Mouse (Mus musculus) CD4-positive, CD25-positive, alpha-beta regulatory T cell, adult 4 months (primary cell): ENCODE measurements around the gene 4930432K21Rik. TPM values are rescaled to one million over a fixed set of nuclear protein-coding genes. Genes with fewer than 3 reads are reported as not detected.
A peak's percentile ranks its signal among the peaks of the same experiment; 100 is the strongest.

Experiments used
- ATAC-seq: one replicate; pipeline ENCODE4 v1.8.0; 2017
- polyA plus RNA-seq, 2 experiments: library from polyadenylated mRNA; unstranded; fragments of 100-300 nt; shearing (Covaris generic); gene quantifications; one replicate each; pipeline ENCODE4 v1.2.1; 2017

4930432K21Rik gene
- polyA plus RNA-seq, 2 experiments from 2014 or later, result 1.1 to 3.2 TPM

DNA sequence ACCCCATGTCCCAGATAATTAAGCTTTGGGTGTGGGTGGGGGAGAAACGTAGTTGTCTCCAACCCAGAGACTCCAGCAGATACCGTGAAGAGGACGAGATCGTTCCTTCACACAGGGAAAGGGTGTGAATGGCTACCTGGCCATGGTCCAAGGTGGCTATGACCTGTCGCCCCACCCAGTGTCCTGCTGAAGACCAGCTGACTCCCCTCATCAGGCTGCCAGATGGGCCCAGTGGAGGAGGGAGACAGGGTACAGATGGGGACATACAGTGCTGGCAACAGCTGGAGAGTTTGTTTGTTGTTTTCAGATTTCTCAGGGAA lies 666 bp downstream of the 4930432K21Rik start:
- ATAC-seq, result no peak

DNA sequence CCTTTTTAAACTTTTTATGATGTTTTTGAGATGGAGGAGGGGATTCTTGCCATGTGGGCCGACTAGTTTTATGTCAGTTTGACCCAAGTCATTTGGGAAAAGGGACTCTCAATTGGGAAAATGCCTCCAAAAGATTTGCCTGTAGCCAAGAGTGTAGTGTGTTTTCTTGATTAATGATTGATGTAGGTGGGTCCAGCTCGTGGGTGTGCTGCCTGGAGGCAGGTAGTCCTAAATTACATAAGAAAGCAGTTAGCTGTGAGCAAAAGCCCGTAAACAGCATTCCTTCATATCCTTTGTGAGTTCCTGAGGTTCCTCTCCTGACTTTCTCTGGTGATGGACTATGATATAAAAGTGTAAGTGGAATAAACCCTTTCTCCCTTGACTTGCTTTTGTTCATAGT lies 1.4 kb downstream of the 4930432K21Rik start:
- ATAC-seq, result no peak

DNA sequence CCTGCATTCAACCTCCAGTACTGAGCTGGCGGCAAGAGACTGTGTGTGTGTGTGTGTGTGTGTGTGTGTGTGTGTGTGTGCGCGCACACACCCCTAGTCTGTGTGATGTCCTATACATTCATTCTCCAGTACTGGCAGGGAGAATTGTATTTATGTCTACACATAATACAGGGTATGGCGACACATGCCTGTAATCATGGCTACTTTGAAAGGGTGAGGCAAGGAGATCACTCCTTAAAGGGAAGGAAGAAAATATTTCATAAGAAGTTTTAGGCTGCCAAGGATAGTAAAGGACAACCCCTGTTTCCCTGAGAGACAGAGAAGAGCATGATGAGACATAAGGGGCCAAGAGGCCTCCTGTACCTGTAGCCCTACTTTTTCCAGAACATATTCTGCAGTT lies 9.8 kb downstream of the 4930432K21Rik start:
- no peak for ATAC-seq

DNA sequence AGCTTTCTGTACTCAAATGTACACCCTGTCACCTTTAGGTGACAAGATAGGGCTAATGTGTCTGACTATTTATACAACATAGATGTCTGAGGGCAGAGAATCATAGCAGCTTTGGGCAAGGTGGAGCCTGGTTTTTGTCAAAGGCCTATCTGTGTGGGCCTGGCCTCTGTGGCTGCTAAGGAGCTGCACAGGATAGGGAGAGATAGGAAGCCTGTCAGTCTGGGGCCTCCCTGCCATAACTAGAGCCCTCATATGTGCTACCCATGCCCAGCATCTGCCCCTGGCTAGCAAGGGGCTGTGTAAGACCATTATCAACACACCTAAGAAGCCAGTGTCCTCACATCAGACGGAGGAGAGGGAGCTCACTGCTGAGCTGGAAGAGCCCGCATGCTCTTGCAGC lies 19.9 kb downstream of the 4930432K21Rik start:
- no peak for ATAC-seq

DNA sequence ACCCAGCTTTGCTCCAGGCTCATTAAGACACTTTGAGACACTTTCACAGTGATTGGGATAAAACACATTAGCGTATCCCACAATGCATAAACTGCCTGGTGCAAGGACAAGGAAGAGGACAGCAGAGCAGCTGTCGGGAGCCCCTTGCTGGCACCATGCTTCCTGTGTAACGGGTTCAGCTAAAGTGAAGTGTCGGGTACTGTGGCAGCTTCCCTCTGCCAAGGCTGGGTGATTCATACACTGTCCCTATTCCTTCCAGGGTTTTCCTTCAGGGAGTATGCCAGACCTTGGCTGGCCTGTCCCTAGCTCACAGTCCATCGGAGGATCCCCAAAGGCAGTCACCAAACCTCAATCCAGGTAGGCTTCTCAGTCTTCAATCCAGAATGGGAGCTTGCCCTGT lies 22.3 kb downstream of the 4930432K21Rik start:
- ATAC-seq, result no peak

DNA sequence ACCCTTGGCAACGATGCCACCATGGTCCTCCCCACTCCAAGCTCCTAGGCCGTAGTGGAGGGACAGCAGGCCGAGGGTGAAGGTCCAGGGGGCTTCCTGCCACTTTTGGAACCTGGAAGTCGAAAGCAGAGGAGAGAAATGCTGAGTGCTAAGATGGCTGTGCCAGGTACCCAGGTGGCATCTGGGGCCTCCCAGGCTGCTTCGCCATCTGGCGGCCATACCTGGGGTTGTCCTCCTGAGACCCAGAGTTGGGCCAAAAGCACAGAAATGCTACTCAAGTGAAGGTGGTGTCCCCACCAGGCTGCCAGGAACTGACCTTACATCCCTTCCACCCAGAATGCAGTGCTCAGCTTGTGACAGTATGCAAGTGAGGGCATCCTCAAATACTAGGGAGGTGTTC lies 26.0 kb downstream of the 4930432K21Rik start:
- peak; percentile 82 for ATAC-seq

DNA sequence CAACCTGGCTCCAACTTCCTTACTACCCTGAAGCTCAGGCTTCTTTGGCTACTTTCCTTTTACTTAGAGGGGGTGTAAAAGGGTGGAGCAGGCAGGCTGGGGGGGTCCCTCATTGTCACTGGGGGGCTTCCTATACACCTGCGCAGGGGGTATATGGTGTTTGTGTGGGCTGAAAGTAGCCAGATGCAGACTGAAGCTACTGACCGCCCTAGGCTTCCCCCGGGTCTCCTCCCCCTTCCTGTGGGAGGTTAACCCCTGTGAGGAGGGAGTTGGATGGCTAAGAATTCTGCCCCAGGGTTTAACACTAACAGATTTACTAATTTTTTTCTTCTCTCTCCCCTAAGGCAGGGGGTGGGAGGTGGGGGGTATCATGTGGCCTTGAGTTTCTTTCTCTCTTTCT lies 28.7 kb downstream of the 4930432K21Rik start:
- no peak for ATAC-seq

DNA sequence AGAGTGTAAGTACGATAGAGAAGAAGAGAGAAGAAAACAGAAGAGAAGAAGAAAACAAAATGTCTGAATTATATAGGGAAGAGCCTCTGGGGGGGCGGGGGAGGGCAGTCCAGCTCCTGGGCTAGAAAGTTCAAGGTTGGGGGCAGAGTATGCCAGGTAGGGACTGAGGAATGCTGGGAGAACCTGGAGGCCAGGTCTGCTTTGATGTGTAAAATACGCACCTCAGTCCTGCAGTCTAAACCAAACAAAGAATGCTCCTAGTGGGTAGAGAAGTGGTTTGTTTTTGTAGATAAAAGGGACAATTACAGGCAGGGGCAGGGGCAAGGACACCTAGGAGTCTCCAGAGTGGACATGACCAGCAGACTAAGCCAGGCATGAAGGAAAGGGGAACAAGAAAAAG lies 29.6 kb downstream of the 4930432K21Rik start:
- no peak for ATAC-seq

DNA sequence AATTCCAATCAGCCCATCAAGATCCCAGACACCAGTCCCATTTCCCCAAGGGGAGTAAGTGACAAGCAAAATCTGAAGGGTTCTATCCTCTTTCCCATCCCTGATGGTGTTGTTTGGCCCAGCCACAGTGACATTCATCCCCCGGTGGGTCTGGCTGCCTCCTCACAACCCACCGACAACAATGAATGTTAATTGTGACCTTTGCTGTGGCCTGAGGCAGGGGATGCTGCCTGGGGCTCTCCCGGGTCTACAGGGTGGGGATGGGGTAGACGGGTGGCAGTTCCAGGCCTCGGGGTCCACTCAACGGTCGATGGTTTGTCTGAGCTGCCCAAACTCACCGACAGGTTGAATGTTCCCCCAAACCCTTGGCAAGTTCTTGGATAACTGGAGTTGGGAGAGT lies 30.8 kb downstream of the 4930432K21Rik start:
- ATAC-seq, result no peak

DNA sequence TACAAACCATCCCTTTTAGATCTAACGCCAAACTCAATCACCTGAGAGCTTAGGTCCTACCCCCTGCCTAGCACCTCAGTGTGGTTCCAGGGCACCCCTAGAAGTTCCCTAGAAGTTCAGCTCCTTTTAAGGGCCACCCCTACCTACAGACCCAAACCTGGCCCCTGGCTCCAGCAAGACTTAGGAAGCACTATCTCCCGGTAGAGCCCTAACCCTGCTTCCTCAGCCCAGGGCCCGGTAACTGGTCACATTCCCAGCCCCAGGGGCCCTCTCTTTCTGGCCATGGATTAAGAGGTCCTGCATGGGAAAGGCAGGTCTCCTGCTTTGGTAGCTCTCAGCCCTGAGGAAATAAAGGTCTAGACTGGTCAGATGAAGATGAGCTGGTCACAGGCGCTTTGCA lies 32.1 kb downstream of the 4930432K21Rik start:
- no peak for ATAC-seq

DNA sequence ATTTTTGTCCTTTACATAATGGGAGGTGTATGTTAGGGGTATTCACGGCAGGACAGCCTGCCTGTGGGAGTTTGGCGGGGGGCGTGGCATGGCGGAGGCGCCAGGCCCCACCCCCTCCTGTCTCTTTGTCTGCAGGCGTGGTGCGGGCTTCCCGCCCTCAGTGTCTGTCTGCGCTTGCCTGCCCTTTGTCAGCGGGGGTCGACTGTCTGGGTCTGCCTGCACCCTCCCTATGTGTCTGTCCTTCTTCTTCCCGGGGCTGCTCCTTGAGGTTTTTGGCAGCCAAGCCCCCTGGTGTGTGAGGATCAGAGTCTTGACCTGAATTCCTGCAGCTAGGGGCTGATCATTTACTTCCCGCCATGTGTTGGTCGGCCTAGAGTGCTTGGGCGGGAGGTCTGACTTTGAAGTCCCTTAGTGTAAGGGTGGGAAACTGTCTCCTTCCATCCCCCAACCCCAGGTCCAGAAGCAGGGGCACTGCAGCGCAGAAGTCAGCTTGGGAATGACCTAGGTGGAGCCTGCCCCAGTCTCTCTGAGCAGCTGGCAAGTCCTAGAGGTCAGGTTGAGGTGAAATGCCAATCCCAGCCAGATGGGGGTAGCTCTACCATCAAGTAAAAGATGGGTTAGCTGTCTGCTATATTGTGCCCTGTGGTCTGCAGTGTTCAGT lies 32.8 kb downstream of the 4930432K21Rik start:
- peak; percentile 43 for ATAC-seq

DNA sequence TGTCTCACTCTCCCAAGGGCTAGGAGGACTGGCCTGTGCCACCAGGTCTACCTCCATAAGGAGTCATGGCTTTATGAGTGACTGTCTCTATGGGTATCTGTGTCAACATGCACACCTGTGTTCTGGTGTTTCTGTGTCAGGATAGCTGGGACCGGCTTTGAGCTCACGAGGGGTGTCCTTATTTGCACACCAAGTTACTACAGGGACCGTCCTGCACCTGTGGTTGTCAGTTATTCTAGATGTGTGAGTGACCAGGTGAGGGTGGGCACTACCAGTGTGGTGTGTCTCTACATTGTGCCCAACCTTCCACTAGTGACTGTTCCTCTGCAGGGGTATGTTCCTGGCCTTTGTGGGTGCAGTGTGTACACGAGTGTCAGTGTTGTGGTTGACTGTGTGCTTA lies 35.0 kb downstream of the 4930432K21Rik start:
- ATAC-seq, result no peak

DNA sequence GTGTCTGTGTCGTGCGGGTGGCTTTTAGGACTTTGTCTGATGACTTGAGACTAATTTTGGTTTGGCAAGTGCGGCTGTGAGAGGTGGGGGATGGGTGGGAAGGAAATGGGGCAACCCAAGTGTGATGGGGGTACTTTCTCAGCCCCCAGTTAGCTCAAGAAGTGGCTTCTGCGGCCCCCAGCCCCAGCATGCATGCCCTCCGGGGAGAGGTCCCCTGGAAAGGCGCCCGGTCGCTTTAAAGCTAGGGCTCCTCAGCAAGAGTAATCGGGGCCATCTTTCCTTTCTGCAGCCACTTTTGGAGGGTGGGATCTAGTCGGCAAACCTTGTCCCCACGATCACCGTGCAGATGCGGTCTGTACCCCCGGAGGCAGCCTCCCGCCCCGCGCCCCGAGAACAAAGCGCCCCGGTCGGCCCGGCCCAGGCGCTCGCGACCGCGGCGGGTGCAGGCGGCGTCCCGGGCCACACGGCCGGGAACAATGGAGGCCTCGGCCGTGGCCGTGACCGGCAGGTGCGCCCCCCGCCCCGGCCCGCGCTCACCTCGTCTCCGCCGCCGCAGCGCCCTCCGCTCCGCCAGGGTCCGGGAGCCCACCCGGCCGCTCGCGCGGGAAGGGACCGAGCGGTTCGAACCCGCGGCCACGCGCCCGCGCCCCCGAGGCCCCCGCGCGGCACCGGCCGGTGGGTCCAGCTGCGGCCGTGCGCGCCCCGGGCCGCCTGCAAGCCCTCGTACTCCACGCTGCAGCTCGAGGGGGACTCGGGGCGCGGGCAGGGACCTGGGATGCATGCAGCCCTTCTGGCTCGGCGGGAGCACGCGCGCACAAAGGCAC lies 35.6 kb downstream of the 4930432K21Rik start:
- ATAC-seq, result no peak

DNA sequence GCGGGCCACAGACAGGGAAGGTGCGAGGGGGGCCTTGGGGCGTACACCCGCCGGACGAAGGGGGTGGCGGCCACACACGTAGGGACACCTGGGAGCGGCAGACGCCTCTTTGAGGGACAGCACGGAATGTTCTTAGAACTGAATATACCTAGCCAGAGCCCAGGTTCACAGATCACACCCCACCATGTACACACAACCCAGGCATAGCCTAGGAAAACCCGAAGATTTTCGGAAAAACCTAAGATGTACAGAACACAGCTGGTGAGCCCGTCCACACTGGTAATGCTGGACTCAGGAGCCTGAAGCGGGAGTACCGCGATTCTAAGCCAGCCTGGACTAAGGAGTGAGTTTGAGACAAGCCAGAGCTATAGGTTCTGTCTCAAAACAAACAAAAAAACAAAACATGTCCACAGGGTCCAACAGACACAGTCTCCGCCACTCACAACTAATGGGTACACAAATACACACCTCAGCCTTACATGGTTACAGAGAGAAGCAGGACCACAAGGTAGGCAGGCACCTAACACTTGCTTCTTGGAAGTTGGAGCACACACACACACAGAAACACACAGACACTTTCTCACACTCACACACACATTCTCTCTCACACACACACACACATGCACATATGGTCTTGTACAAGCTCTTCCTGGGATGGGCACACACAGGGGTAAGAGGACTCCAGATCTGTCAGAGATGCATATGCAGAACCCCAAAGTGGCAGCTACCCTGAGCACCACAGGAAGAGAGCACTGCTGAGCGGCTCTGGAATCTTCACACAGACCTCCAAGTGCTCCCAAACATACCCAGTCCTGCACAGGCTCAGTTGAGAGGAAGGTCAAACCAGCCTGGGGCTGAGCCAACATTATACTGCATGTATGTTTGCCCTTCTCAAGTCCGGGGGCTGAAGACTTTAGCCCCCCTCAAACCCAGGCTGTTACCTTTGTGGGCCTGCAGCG lies 36.5 kb downstream of the 4930432K21Rik start:
- ATAC-seq, result no peak

DNA sequence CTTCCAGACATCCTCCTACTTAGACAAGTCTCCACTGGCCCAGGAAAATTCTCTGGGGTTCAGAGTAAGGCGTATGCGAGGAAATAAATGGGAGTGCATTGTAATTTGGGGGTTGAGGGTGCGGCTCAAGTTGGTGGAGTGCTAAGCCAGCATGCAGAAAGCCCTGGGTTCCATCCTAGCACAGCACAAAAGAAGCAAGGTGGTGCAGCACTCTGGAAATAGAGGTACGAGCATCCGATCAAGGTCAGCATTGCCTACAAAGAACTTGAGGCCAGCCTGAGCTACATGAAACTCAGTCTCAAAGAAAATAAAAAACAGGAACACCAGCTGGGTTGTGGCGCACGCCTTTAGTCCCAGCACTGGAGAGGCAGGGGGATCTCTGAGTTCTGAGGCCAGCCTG lies 37.3 kb downstream of the 4930432K21Rik start, which contains the start of gene Nanos3:
TSS of gene Nanos3 (minus strand) at position 101 of the 400 bp plus-strand sequence.
- ATAC-seq, result no peak

DNA sequence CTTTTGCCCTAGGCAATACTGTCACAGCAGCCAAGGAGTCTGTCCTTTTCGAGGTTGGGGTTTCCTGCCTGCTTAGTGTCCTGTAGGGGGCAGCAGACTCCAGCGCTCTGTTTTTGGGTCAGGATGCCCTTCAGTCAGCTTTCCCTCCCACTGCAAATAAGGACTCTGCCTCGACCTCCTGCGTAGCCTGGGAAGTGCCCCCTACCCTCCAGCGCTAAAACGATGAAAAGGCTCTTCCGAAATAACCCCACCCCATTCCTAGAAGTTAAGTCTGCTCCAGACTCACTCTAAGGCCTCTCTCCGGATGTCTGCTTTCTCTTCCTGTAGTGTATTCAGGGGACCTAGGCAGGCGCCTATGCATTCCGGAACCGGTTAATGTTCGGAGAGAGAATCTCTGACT lies 38.7 kb downstream of the 4930432K21Rik start:
- peak; percentile 85 for ATAC-seq

DNA sequence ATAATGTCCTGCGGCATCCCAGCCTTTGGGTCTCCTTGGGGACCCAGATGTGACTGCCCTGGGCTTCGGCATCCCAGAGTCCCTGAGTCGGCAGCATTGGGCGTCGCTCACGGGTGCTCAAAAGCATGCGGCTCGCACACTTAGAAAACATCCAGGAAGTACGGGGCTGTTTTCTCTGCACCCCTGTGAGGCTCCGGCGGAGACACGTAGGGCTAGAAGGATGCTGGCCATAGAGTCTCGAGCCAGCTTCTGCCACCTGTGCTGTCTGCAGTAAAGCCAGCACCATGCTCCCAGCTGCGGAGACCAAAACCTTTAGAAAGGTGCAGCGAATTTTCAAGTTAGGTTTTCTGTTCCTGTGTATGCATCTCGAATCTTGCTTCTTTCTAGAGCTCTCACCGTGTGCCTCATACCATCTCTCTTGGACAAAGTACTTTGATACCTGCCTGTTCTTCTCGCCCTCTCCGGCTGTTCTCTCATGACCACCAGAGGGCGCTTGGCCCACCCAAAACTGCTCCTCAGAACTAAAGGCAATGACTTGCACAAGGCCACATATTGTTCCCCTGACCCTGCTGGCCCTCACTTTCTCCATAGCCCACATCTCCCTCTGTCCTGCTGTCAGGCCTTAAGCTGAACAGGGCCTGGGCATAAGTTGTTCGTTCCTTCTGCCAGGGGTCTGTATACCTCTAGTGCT lies 39.4 kb downstream of the 4930432K21Rik start:
- peak; percentile 52 for ATAC-seq

DNA sequence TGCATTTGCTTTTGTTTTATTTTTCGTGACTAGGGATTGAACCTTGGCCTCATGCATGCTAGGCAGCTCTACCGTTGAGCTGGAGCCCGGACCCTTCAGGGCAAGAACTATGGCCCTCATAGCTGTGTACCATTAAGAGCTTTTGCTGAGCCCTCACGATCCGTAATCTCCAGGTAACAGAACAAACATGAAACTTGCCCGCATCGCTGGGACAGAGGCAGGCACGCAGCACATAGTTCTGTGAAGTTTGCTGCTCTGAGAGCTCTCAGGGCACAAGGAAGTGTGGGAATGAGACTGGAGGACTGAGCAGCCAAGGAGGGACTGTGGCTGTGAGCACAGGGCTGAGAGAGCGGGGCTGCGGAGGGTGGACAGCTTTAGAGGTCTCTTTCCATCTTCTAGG lies 40.8 kb downstream of the 4930432K21Rik start:
- ATAC-seq, result no peak

DNA sequence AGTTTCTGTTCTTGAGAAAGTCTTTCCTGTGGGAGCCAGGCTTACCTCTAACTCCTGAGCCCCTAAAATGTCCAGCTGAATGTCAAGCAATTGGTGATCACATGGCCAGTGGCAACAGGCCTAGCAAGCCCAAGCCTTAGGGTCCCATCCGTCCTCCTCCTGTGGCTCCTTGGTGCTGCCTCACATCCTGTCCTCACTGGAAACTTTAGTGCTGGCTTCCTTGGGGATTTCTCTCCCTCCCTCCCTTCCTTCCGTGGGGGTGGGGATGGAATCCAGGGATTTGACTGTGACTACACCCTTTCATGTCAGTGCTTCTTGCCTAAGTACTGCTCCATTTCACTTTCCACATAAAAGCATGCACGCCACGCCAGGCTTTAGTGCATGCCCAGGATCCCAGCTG lies 41.8 kb downstream of the 4930432K21Rik start:
- ATAC-seq, result no peak

DNA sequence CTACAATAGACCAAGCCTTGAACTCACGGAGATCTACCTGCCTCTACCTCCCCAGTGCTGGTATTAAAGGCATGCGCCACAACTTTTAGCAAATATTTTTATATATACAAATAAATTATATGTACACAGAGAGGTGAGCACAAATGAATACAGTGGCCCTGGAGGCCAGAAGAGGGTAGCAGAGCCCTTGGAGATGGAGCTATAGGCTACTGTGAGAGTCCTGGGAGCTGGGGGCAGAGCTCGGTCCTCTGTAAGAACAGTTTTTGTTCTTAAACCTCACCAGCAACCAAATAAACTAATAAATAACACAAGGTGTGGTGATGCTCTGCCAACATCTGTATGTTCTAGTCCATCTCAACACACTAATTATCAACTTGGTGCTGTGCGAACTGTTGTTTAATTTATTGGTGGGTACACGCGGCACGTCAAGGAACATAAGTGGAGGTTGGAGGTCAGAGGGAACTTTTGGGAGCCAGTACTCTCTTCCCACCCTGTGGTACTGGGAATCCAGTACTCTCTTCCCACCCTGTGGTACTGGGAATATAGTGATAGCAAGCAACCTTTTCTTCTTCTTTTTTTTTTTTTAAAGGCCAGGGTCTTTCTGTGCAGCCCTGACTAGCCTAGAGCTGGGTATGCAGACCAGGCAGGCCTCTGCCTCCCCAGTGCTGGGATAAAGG lies 42.5 kb downstream of the 4930432K21Rik start:
- no peak for ATAC-seq

DNA sequence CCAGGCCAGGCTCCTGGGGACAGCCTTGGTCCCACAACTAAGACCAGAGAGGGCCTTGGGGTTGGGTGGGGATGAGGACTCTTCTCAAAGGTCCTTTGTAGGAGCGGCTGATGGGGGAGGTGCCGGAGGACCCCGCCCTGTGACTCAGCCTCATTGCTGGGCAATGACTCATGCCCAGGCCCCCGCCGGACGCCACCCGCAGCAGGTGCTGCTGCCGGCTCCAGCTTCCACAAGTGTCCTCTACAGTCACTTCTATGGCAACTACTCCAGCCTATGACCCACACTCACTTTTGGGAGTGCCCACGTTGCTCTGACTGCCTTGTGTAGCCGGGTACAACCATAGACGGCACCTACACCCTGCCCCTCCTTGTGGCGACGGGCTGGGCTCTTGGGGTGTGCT lies 44.2 kb downstream of the 4930432K21Rik start:
- peak; percentile 21 for ATAC-seq

DNA sequence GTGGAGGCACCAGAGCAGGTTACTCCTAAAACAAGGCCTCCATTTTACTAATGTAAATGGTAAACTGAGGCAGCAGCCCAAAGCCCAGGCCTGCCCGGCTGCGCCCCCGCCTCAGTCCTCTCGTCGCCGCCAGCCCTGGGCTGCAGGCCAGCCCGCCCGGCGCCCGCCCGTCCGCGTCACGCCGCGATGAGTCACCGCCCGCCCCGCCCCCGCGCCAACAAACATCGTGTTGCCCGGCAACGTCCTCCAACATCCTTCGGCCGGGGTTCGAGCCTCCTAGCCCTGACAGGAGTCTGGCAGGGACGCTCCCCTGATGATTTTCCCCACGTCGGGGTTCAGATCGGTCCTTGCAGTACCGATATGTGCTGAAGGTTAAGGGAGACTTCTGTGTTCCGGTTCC lies 44.7 kb downstream of the 4930432K21Rik start:
- peak; percentile 71 for ATAC-seq
